Mouse (Mus musculus): ENCODE data around the gene Fbxo27.

GRCm38 (mm10) chr7:28694423-28694822 is 1.8 kb downstream of the Fbxo27 start:
- TF ChIP-seq CTCF (IDR thresholded peaks at IDR 0.05; ENCODE audit: control insufficient read depth, insufficient read depth, insufficient read length): no peak
- no peak for TF ChIP-seq USF1 (IDR thresholded peaks at IDR 0.05; ENCODE audit: low read depth)
- TF ChIP-seq FOSL1 (IDR thresholded peaks at IDR 0.05; ENCODE audit: insufficient read depth, low read length, poor library complexity, severe bottlenecking): no peak
- no peak for TF ChIP-seq CEBPB (IDR thresholded peaks at IDR 0.05; ENCODE audit: low read depth)

Data from C2C12 (cell line).